Comparison of ENCODE assay signal across 8 mouse cellular contexts in genomic region chr8:45068759-45069386, GRCm38 (mm10). TPM values are rescaled to one million over a fixed set of nuclear protein-coding genes. Genes with fewer than 3 reads are reported as not detected.
DNase-seq lines count a peak whose midpoint lies in the region; ATAC-seq and TF ChIP-seq lines count a peak whose summit lies in the region.

Gene Mtnr1a (plus strand): TSS chr8:45069137.

- DNase-seq in MEL (ENCODE audit: low read depth, low spot score) = peak; percentile 55
- peak; percentile 91 to 93 for DNase-seq in cerebellum, adult 18-20 months
- peak; percentile 85 for DNase-seq in forebrain, postnatal 0 days
- DNase-seq in heart, postnatal 25 days (ENCODE audit: low spot score) = peak; percentile 47
- DNase-seq in large intestine, adult 2 months (ENCODE audit: low read depth, low spot score) = peak; percentile 62
- DNase-seq in liver, embryonic 14.5 days (ENCODE audit: low read depth in 3 of 3, low spot score in 3 of 3) = peak; percentile 10 to 14 (median 12)
- DNase-seq in thymus, postnatal 25 days = peak; percentile 9

- TF ChIP-seq POLR2A in MEL (IDR thresholded peaks at IDR 0.05; ENCODE audit: control insufficient read depth in 1 of 2, insufficient read depth in 1 of 2, low read depth in 1 of 2, low read length in 2 of 2, poor library complexity in 1 of 2) = no peak

- no peaks in the 10 kb centered on the region for H3K79me2 ChIP-seq in MEL (ENCODE audit: control insufficient read depth, insufficient read depth, low read length, poor library complexity)

- H3K4me3 ChIP-seq in MEL (ENCODE audit: control insufficient read depth in 1 of 2, insufficient read depth in 1 of 2, low read depth in 2 of 2, low read length in 2 of 2) = no peak within 1 kb of the TSS
- peak within 1 kb of the TSS; percentile 37 for H3K4me3 ChIP-seq in forebrain, postnatal 0 days (ENCODE audit: low read depth, low read length)
- no peak within 1 kb of the TSS for H3K4me3 ChIP-seq in liver, embryonic 14.5 days (ENCODE audit: insufficient read depth in 1 of 2, low read depth in 2 of 2, low read length in 2 of 2)
- peak within 1 kb of the TSS; percentile 39 for H3K4me3 ChIP-seq in neural tube, embryonic 13.5 days

- TF ChIP-seq CTCF in MEL (IDR thresholded peaks at IDR 0.05 in 2 of 3, conservative IDR thresholded peaks at IDR 0.05 in 1 of 3; ENCODE audit: control insufficient read depth in 1 of 3, insufficient read depth in 1 of 3, low read depth in 2 of 3, low read length in 3 of 3, poor library complexity in 1 of 3, severe bottlenecking in 1 of 3) = peak; percentile 49 to 83 (median 83)
- peak; percentile 100 for TF ChIP-seq CTCF in forebrain, postnatal 0 days (IDR thresholded peaks at IDR 0.05; ENCODE audit: low read depth)
- TF ChIP-seq CTCF in liver, embryonic 14.5 days (IDR thresholded peaks at IDR 0.05; ENCODE audit: low read depth) = peak; percentile 97

- WGBS in forebrain, postnatal 0 days = 6% methylated on average over 29 of the region's 29 CpGs
- WGBS in large intestine, adult 2 months = 6% methylated on average over 29 of the region's 29 CpGs
- 9% methylated on average over 29 of the region's 29 CpGs for WGBS in liver, embryonic 14.5 days (ENCODE audit: insufficient replicate concordance)
- WGBS in neural tube, embryonic 13.5 days = 6% methylated on average over 29 of the region's 29 CpGs

- no peak for TF ChIP-seq EP300 in MEL (IDR thresholded peaks at IDR 0.05; ENCODE audit: low read depth in 1 of 2, low read length in 2 of 2)
- TF ChIP-seq EP300 in liver, embryonic 14.5 days (IDR thresholded peaks at IDR 0.05; ENCODE audit: low read depth) = no peak

- H3K27me3 ChIP-seq in MEL (ENCODE audit: control insufficient read depth in 1 of 2, insufficient read depth in 2 of 2, low read length in 2 of 2) = no peaks in the 10 kb centered on the region
- H3K27me3 ChIP-seq in forebrain, postnatal 0 days (ENCODE audit: insufficient read depth, low read length) = no peaks in the 10 kb centered on the region
- H3K27me3 ChIP-seq in liver, embryonic 14.5 days (ENCODE audit: control insufficient read depth, insufficient read depth, low read length) = no peaks in the 10 kb centered on the region
- no peaks in the 10 kb centered on the region for H3K27me3 ChIP-seq in neural tube, embryonic 13.5 days

- no peaks in the 10 kb centered on the region for H3K4me1 ChIP-seq in MEL (ENCODE audit: control insufficient read depth in 1 of 2, insufficient read depth in 2 of 2, low read length in 2 of 2)
- no peaks in the 10 kb centered on the region for H3K4me1 ChIP-seq in forebrain, postnatal 0 days (ENCODE audit: insufficient read depth)
- no peaks in the 10 kb centered on the region for H3K4me1 ChIP-seq in liver, embryonic 14.5 days (replicated peaks; ENCODE audit: control insufficient read depth in 2 of 2, insufficient read depth in 2 of 2, low read length in 1 of 2)
- peaks cover 11% of the 10 kb centered on the region for H3K4me1 ChIP-seq in neural tube, embryonic 13.5 days (replicated peaks)

- H3K9me3 ChIP-seq in MEL (replicated peaks; ENCODE audit: insufficient read depth, low read length) = no peaks in the 10 kb centered on the region
- no peaks in the 10 kb centered on the region for H3K9me3 ChIP-seq in forebrain, postnatal 0 days (ENCODE audit: low read length)
- no peaks in the 10 kb centered on the region for H3K9me3 ChIP-seq in liver, embryonic 14.5 days (ENCODE audit: control insufficient read depth, low read length)
- no peaks in the 10 kb centered on the region for H3K9me3 ChIP-seq in neural tube, embryonic 13.5 days

- peak; percentile 88 for ATAC-seq in forebrain, postnatal 0 days
- 0 out of 2 replicates have a peak, but pooled peaks have one; percentile 35 for ATAC-seq in liver, embryonic 14.5 days (ENCODE audit: insufficient read depth)
- ATAC-seq in neural tube, embryonic 13.5 days (ENCODE audit: low read depth) = peak; percentile 87

- TF ChIP-seq RAD21 in MEL (IDR thresholded peaks at IDR 0.05; ENCODE audit: low read depth, low read length) = peak; percentile 70

- H3K36me3 ChIP-seq in MEL (ENCODE audit: control insufficient read depth in 1 of 2, insufficient read depth in 2 of 2, low read length in 2 of 2) = no peaks in the 10 kb centered on the region
- H3K36me3 ChIP-seq in forebrain, postnatal 0 days (ENCODE audit: insufficient read depth) = no peaks in the 10 kb centered on the region
- H3K36me3 ChIP-seq in liver, embryonic 14.5 days (replicated peaks; ENCODE audit: control insufficient read depth, insufficient read depth, low read depth) = no peaks in the 10 kb centered on the region
- no peaks in the 10 kb centered on the region for H3K36me3 ChIP-seq in neural tube, embryonic 13.5 days

- H3K9ac ChIP-seq in MEL (ENCODE audit: control insufficient read depth, low read depth, low read length, poor library complexity, severe bottlenecking) = no peak within 1 kb of the TSS
- peak within 1 kb of the TSS; percentile 28; the same call in 1 of the 2 replicates for H3K9ac ChIP-seq in forebrain, postnatal 0 days
- no peak within 1 kb of the TSS for H3K9ac ChIP-seq in liver, embryonic 14.5 days (replicated peaks)
- peak within 1 kb of the TSS; percentile 63 for H3K9ac ChIP-seq in neural tube, embryonic 13.5 days

- no peak within 1 kb of the TSS for H3K27ac ChIP-seq in MEL (ENCODE audit: control insufficient read depth, low read depth, low read length)
- no peak within 1 kb of the TSS for H3K27ac ChIP-seq in forebrain, postnatal 0 days (ENCODE audit: low read depth, low read length)
- H3K27ac ChIP-seq in liver, embryonic 14.5 days = no peak within 1 kb of the TSS
- H3K27ac ChIP-seq in neural tube, embryonic 13.5 days (replicated peaks) = no peak within 1 kb of the TSS

- intact Hi-C loops in heart, postnatal 25 days (cut with DNase I) = loop anchor here (1.0 kb wide), 1 partner anchor 167 kb away; no protein-coding TSS in a partner anchor

- H3K4me2 ChIP-seq in forebrain, postnatal 0 days (ENCODE audit: low read depth) = peak within 1 kb of the TSS; percentile 85
- H3K4me2 ChIP-seq in liver, embryonic 14.5 days (ENCODE audit: low read depth) = peak within 1 kb of the TSS; percentile 22
- peak within 1 kb of the TSS; percentile 68 for H3K4me2 ChIP-seq in neural tube, embryonic 13.5 days

TF ChIP-seq in MEL, 35 proteins besides CTCF, POLR2A, EP300 and RAD21:
- no peak for TF ChIP-seq MXI1 (IDR thresholded peaks at IDR 0.05; ENCODE audit: low read depth, low read length)
- TF ChIP-seq ZC3H11A (IDR thresholded peaks at IDR 0.05; ENCODE audit: low read depth, low read length) = peak; percentile 60
- no peak for TF ChIP-seq ETS1 (IDR thresholded peaks at IDR 0.05; ENCODE audit: low read depth, low read length)
- TF ChIP-seq SIN3A (IDR thresholded peaks at IDR 0.05; ENCODE audit: low read length) = no peak
- TF ChIP-seq TAL1 (IDR thresholded peaks at IDR 0.05; ENCODE audit: low read length) = no peak
- no peak for TF ChIP-seq E2F4 (IDR thresholded peaks at IDR 0.05; ENCODE audit: borderline replicate concordance, low read depth, low read length)
- TF ChIP-seq BHLHE40 (IDR thresholded peaks at IDR 0.05; ENCODE audit: borderline replicate concordance, low read depth, low read length) = no peak
- peak; percentile 77 for TF ChIP-seq SMC3 (IDR thresholded peaks at IDR 0.05; ENCODE audit: low read depth, low read length)
- TF ChIP-seq MAX (IDR thresholded peaks at IDR 0.05; ENCODE audit: low read length) = peak; percentile 79
- TF ChIP-seq ZMIZ1 (IDR thresholded peaks at IDR 0.05; ENCODE audit: low read depth, low read length) = no peak
- TF ChIP-seq NELFE (IDR thresholded peaks at IDR 0.05; ENCODE audit: low read depth, low read length) = no peak
- TF ChIP-seq MYC (IDR thresholded peaks at IDR 0.05; ENCODE audit: low read depth, low read length) = peak; percentile 39; the same call in 1 of the 2 replicates
- 0 out of 2 replicates have a peak, but pooled peaks have one; percentile 33 for TF ChIP-seq USF1 (IDR thresholded peaks at IDR 0.05; ENCODE audit: low read depth, low read length)
- no peak for TF ChIP-seq USF2 (IDR thresholded peaks at IDR 0.05; ENCODE audit: borderline replicate concordance in 1 of 2, insufficient read depth in 1 of 2, low read depth in 1 of 2, low read length in 2 of 2)
TF ChIP-seq in MEL: peak in this region for 5.

RNA-seq across cellular contexts. Expression of gene Mtnr1a, which starts in this region (rescaled TPM):
- total RNA-seq in MEL (2012; rRNA removed) = not detected in 2 replicates
- polyA plus RNA-seq in MEL (2012; ENCODE audit: insufficient read depth in 1 of 2, insufficient read length in 2 of 2, low read depth in 1 of 2, low replicate concordance in 2 of 2, missing spikeins in 1 of 2) = under 1 TPM in 1 of 2 experiments, not detected in 1; 0.28 TPM
- total RNA-seq in forebrain, postnatal 0 days (2014; rRNA removed) = 0.38 TPM in 1 of 2 replicates, not detected in the other
- 0.18 and 0.19 TPM in 2 replicates for polyA plus RNA-seq in forebrain, postnatal 0 days (2015; fragmentation: Nextera tagmentation; extraction: Ambion mirVana)
- total RNA-seq in heart, postnatal 25 days (2021) = not detected
- polyA plus RNA-seq in large intestine, adult 2 months (2012; rRNA removed) = 0.08 and 0.10 TPM in 2 replicates
- polyA plus RNA-seq in liver, embryonic 14.5 days (2012; rRNA removed) = 0.02 TPM in 1 of 2 replicates, not detected in the other
- not detected in 2 replicates for polyA plus RNA-seq in liver, embryonic 14.5 days (2014; fragmentation: Nextera tagmentation; extraction: Ambion mirVana)
- 0.87 and 1.8 TPM in 2 replicates for polyA plus RNA-seq in neural tube, embryonic 13.5 days (2015; fragmentation: Nextera tagmentation; extraction: Ambion mirVana)

Comparison
In these comparisons a context has a peak if more than half of its experiments do, and no peak if none do; other contexts are left out.
1. Peak in DNase-seq in MEL; RNA of the gene not detected or under 1 TPM.
2. Peak in DNase-seq, ATAC-seq, H3K4me3 ChIP-seq, H3K9ac ChIP-seq and H3K4me2 ChIP-seq in forebrain, postnatal 0 days; RNA of the gene not detected or under 1 TPM.
3. Peak in DNase-seq in heart, postnatal 25 days; RNA of the gene not detected or under 1 TPM.
4. Peak in DNase-seq in large intestine, adult 2 months; RNA of the gene not detected or under 1 TPM.
5. Peak in DNase-seq, ATAC-seq and H3K4me2 ChIP-seq in liver, embryonic 14.5 days; RNA of the gene not detected or under 1 TPM.
6. DNase-seq: peak in every context shown above with its lines; median percentile 92 in cerebellum, adult 18-20 months; 85 in forebrain, postnatal 0 days; 62 in large intestine, adult 2 months; 55 in MEL; 47 in heart, postnatal 25 days; 12 in liver, embryonic 14.5 days; 9 in thymus, postnatal 25 days.
7. ATAC-seq: peak in every context shown above with its lines; median percentile 88 in forebrain, postnatal 0 days; 87 in neural tube, embryonic 13.5 days; 35 in liver, embryonic 14.5 days.
8. H3K4me2 ChIP-seq: peak in every context shown above with its lines; median percentile 85 in forebrain, postnatal 0 days; 68 in neural tube, embryonic 13.5 days; 22 in liver, embryonic 14.5 days.